Mouse (Mus musculus): ENCODE measurements around the gene Lgals2.
A peak's percentile ranks its signal among the peaks of the same experiment; 100 is the strongest.
"Not testable (repeated sequence)": the region's sequence is repeated elsewhere in the genome, so short reads cannot be mapped to it uniquely, and the experiment has no call there.

Lgals2 gene

DNA sequence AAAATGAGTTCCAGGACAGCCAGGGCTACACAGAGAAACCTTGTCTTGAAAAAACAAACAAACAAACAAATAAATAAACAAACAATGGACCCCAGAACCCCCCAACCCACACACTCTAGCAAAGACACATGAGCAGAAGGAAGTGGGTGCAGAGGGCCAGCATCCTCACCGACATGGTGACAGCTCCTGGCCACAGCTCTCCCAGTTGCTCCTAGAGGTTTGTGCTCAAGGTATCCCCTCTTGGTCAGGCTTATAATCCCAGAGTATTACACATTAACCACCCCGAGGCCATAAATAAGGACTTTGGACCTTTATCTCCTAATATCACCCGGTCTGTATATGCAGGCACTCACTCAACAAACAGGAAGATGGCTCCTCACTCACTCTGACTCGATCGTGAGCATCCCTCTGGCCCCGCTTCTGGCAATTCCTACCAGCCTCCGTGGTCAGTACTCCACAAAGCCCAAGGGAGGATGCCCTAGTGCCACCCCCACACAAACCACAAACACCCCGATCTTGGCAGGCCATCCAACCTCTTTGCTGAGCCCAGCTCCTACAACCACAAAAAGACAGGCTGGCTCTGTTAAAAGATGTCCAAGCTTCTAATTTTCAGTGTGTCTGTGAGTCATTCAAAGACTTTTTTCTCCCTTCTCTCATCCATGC lies at the start of gene Lgals2:
Gene Lgals2 (minus strand): TSS at position 227 of the 663 bp plus-strand sequence.
- DNase-seq (ENCODE audit: extremely low read depth, low read depth, low spot score): no peak

DNA sequence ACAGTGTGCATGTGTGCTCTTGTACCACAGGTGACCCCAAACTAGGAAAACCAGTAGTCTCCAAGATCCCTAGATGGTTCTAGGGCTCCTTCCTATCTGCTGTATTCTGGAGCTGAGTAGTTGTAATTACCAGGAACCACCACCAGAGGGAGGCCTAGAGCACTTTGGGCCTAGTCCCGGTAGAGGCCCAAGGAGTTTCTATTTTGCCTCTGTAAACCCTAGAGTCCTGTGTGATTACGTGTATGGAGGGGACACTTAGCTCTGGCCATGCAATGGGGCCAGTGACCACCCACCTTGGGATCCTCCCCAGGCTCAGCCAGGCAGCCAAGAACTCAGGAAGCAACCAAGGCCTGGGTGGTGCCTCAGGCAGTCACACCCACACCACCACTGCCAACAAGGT lies 47.9 kb upstream of the Lgals2 start:
- no peak for DNase-seq (ENCODE audit: extremely low read depth, low read depth, low spot score)

DNA sequence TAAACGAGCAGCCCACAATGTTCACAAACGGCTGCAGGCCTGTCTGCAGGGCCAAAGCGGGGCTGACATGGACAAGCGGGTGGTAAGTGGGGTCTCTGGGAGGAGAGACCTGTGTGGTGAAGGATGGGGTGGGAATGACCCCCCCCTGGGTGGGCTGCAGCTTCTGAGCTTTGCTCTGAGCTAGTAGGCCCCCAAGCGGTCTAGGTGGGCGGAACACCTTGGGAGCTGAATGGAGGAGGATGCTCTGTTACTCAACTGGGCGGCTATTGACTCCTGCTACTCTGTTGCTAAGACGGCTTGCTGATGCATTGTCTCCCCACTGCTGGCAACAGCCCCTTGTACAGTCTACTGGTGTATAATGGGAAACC lies 46.1 kb upstream of the Lgals2 start:
- no peak for DNase-seq (ENCODE audit: extremely low read depth, low read depth, low spot score)

DNA sequence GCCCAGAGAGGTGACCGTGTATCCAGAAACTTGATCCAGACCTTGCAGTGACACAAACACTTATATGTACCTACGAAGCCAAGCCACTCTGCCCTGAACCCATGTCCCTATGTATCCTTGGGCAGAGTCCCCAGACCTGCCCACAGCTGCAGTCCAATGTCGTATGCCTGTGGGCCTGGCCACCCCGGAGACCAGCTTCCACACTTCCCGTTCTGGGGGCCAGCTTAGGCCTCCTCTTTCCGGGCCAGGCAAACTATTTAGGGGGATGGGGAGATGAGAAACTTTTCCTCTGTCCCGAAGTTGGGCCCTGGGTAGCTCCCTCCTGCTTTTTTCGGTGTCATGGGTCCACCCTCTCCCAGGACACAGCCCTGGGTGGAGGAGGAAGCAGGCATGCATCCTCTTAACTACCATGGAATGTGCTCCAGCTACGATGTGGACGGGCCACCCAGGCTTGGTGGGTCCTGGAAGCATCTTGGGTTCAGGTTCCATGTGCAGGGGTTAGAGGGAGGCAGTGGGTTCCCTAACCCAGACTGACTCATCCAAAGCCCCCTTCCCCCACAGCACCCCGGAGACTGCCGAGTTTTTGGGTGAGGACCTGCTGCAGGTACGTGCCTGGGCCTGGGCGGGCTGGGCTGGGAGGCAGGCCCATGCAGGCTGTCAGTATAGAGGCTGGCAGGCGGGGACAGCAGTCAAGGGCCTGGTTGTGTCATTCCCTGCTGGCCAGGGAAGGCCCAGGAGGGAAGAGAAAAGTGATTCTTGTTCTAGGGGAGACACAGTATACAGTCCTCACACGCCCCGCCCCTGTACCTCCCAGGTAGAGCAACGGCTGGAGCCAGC lies 45.5 kb upstream of the Lgals2 start:
- DNase-seq (ENCODE audit: extremely low read depth, low read depth, low spot score): no peak

DNA sequence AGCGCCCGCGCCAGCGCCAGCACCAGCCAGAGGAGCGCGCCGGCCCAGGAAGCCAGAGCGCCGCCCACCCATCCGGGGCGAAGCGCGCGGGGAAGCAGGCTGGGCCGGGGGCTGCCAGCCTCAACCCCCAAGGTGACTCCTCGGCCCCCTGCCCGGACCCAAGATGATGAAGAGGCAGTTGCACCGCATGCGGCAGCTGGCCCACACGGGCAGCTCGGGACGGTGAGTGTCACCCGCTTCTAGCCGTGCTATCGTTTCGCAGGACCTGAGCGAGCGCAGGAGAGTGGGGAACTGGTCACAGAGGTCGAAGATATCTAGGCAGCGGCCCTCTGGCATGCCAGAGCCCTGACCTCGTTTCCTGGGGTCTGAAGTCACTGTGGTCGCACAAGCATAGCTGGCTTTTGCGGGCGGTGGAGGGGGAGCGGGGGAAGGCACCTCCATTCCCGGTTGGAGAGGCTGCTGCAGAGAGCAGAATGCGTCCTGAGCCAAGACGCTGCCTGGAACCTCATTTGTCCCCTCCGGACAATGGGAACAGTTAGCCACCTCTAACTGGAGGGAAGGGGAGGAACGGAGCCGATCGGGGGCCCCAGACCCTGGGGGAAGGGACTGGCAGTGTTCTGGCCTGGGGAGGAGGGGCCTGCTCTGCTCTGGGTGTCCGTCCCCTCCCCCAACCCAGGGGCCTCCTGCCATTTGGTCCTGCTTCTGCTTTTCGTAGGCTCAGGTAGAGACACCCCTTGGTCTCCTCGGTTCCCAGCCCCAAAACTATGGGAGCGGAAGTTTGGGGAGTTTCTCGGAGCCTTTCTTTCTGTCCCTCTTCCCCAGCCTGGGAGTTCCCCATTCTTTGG lies 44.6 kb upstream of the Lgals2 start, which contains the start of gene Sh3bp1:
Gene Sh3bp1 (plus strand): TSS at position 29 of the 845 bp plus-strand sequence.
- no peak for DNase-seq (ENCODE audit: extremely low read depth, low read depth, low spot score)

DNA sequence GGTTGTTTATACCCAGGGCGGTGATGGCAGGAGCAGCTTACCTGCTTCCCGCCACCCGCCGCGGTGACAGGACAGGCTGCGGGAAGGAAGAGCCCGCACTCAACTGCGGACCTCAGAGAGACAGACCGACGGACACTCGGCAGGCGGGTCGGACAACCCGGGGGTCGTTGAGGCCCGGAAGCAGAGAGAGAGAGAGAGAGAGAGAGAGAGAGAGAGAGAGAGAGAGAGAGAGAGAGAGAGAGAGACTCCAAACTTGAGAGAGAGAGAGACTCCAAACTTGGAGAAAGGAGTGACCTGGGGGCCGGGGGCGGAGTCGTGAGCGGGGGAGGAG lies 44.0 kb upstream of the Lgals2 start, which contains the start of gene Gm49510:
Gene Gm49510 (plus strand): TSS at position 259 of the 331 bp plus-strand sequence.
- DNase-seq (ENCODE audit: extremely low read depth, low read depth, low spot score): no peak

DNA sequence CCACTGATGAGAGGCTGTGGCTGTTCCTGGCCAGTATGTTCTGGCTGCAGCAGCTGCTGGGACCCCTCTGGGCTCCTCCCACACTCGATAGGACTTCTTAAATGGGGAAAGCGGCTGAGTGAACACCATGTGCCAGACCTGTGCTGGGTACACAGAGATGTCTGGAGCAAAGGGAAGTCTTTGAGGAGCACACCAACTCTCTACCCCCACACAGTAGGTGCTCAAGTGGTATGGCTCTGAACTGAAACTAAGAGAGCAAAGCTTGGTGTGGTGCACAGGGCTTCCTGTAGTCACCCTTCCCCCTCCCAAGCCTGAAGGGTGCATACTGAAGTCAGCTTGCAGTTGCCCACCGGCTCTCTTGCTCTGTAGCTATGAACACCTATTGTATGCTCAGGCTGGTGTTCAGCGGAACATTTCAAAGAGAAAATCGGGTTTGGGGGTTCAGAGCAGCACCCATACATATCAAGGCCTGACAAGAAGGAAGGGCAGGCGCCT lies 43.2 kb upstream of the Lgals2 start:
- DNase-seq (ENCODE audit: extremely low read depth, low read depth, low spot score): no peak

DNA sequence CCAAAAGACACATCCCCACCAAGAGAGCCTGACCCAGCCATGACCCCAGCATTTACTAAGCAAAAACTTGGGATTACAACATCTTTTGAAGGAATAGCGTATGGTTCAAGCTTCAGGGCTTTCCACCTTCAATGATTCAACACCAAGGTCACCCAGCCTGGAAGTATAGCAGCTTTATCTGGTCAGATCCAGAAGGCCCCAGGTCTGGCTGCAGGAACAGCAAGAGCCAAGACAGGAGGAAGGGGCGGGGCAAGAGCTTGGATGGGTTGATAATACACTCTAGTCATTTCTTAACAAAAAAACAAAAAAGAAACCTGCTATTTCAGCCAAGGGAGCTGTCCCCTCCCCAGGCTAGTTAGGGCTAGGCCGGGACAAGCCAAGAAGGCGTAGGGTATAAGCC lies 42.2 kb upstream of the Lgals2 start:
- no peak for DNase-seq (ENCODE audit: extremely low read depth, low read depth, low spot score)

DNA sequence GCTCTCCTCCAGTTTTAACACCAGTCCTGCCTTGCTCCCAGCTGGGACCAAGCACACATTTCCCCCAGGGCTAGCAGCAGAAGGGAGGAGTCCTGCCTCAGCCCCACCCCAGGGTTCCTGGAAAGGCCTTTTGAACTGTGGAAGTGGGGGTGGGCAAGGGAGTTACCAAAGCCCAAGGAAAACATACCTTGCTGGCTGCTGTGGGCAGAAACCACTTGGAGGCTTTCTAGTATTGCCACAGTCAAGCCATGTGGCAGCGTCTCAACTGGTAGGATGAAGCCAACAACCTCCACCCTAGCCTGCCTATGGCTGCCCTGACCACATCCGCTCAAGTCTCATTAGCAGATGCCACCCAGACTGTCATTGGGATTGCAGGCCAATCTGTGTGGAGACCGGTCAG lies 40.8 kb upstream of the Lgals2 start:
- DNase-seq (ENCODE audit: extremely low read depth, low read depth, low spot score): peak; percentile 90

DNA sequence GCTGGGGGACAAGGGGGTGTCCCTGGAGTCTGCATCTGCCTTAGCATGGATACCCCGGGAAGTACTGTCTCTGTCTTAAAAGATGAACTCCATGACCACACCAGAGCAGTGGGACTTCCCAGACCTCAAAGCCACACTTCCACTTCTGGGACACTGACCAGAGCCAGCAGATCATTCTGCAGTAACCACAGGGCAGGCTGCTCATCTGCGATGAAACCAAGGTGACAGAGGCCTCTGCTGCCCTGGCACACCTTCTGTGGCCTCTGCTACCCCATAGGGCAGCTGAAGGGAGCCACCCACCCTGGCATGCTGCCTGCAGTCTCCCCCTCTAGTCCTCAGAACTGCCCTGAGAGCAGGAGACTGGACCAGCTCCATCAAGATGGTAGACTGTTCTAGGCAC lies 40.4 kb upstream of the Lgals2 start:
- no peak for DNase-seq (ENCODE audit: extremely low read depth, low read depth, low spot score)

DNA sequence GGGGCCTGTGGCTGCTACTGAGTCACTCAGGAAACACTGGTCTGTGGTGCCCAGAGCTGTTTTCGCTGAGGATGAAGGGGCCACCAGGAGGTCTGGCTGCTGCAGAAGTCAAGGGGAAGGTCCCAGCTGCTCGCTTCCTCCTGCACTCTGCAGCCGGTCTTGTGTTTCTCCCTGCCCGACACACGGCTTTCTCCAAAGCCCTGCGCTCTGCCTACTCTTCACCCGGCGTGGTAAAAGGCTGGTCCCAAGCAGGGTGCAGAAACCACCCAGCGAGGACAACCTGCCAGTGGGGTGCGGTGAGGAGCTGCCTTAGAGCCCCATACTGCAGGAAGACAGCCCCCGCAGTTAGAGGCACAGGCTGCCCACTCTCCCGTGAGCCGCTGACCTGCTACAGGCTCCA lies 39.4 kb upstream of the Lgals2 start:
- DNase-seq (ENCODE audit: extremely low read depth, low read depth, low spot score): no peak

DNA sequence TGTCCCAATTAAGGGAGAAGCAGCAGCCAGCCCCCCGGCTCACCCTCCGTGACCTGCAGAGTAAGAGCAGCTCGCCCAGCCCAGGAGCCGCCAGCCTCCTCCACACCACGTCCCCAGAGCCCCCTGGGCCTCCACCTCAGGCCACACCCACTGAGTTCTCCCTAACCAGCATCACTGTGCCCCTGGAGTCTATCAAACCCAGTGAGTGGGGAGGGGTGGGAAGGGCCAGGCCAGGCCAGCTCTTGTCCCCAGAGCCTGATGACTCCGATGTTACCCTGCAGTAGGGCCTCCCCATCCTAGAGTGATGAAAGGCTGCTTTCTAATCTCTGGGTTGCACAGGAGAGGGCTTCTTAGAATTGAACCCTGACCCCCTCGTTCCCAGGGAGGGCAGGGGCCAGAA lies 37.1 kb upstream of the Lgals2 start:
- DNase-seq (ENCODE audit: extremely low read depth, low read depth, low spot score): no peak

DNA sequence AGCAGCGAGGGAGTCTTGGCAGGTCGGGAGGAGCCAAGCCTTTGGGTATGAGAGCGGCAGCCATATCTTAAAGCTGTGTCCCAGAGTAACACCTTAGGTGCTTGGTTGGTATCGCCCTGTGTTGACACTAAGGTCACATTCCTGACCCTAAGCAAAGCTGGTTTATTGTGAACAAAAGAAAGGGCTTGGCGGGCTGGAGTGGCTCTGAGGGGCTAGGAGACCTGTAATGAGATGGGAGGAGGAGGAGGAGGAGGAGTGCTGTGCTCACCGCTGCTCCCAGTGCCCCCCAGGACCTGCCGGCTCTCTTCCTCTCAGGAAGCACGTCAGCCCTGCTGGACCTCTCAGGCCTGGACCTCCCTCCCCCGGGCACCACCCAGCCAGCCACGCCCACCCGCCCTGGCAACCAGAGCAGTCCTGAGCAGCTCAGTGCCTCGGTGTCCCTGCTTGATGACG lies 34.1 kb upstream of the Lgals2 start:
- DNase-seq (ENCODE audit: extremely low read depth, low read depth, low spot score): no peak

DNA sequence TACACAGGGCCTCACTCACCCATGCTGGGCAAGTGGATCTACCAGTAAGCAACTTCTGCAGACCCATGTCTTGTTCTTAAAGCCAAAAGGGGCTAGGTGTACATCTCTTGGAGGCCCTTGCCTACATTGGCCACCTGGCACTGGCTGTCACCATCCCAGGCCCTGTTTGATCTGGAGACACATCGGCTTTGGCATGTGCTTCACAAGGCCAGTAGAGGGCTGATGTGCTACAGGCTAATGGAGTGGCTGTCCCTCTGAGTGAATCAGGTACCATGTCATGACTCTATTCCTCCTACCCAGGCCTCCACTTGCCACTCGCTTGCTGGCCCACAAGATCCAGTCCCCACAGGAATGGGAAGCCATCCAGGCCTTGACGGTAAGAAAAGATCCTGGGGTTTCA lies 26.5 kb upstream of the Lgals2 start:
- DNase-seq (ENCODE audit: extremely low read depth, low read depth, low spot score): no peak

DNA sequence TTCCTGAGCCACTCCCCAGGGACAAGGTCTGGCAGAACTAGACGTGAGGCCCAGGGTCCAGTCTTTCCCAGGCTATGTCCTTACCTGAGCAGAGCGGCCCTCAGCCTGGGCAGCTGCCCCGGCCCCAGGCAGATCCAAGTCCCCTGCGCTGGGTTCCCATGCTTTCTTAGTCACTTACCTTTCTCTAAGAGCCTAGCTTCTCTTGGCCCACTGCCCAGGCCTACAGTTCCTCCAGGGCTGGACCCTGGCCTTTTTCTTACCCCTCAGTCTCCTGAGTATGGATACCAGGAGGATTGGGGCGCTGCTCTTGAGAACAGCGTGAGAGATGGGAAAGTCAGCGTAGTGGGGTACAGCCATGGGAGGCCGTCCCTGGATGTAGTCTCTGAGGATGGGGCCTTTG lies 25.1 kb upstream of the Lgals2 start:
- DNase-seq (ENCODE audit: extremely low read depth, low read depth, low spot score): no peak

DNA sequence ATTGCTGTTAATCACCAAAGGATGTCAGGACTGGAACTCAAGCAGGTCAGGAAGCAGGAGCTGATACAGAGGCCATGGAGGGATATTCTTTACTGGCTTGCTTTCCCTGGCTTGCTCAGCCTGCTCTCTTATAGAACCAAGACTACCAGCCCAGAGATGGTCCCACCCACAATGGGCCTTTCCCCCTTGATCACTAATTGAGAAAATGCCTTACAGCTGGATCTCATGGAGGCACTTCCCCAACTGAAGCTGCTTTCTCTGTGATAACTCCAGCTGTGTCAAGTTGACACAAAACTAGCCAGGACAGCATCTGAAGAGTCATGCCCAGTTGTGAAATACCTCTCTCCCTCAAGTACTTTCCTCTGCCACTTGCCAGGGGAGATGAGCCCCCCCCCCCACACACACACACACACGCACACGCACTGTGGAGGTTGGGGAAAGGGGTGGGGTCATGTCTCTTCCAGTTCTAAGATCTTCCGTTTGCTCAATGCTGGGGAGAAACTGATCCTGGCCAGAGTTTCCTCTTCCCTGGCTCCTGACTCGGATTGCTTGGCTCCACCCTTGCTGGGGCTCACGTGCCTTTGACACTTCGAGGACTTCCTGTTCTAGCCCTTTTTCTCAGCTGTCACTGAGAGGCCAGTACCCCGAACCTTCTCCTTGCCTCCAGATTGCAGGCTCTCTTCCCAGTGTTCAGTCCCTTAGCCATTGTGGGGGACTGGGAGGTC lies 23.6 kb upstream of the Lgals2 start:
- not testable (repeated sequence) for DNase-seq (ENCODE audit: extremely low read depth, low read depth, low spot score)

DNA sequence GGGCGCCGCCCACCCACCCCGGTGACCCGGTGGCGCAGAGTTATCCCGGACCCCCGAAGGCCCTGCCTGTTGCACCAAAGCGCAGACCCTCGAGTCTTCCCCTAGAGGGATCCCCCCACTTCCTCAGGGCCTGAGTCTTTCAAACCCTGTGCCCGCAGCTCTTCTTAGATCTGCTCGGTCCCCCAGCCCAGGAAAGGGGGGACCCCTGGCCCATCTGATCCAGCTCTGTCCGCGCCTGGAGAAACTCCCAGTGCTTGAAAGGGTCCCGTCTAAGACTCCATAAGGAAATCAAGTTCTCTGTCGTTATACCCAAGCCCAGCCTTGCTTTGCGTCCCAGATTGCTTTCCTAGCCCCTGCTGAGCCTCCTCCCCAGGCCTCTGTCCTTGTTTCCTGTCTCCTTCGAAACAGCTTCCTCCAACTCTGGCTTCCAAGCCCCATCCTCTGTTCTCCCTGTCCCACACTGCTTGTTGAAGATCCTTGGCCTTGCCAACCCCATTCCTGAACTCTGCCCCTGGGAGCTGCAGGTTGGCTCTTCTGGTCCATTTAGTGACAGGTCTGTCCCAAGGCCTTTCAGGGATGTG lies 22.6 kb upstream of the Lgals2 start:
- no peak for DNase-seq (ENCODE audit: extremely low read depth, low read depth, low spot score)

DNA sequence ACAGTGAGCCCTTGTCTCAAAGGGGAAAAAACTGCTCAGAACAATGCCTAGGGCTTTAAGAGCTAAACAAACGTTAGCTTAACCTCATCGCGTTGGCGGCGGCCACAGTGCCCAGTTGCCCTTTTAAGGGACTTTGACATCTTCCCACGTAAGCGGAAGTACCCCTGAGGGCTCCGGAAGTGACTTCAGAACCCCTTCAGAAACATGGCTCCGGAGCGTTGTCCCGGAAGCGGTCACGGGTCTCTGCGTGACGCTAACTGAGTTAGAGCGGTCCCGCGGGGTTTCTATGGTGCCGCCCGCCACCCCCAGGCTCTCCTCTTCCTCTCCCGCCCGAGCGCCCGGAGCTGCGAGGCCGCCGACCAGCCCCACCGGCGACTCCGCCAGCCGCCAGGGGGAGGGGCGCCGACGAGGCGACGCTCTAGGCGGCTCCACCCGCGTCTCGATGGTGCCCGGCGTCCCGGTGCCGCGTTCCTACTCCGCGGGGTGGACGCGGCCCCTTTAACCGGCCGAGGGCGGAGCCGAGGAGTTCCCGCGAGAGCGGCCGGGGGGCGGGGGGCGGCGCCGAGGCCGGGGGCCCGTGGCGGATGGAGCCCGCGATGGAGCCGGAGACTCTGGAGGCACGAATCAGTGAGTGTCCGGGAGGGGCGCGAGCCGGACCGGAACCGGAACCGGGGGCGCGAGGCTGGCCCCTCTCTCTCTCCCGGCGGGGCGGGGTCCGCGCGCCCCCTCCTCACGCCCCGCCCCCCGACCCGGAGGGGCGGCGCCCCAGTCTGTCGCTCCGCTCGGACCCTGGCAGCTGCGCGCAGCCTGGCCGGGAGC lies 21.9 kb upstream of the Lgals2 start, which contains the start of gene Gga1:
Gene Gga1 (plus strand): TSS at position 200 of the 819 bp plus-strand sequence.
- peak; percentile 95 for DNase-seq (ENCODE audit: extremely low read depth, low read depth, low spot score)

DNA sequence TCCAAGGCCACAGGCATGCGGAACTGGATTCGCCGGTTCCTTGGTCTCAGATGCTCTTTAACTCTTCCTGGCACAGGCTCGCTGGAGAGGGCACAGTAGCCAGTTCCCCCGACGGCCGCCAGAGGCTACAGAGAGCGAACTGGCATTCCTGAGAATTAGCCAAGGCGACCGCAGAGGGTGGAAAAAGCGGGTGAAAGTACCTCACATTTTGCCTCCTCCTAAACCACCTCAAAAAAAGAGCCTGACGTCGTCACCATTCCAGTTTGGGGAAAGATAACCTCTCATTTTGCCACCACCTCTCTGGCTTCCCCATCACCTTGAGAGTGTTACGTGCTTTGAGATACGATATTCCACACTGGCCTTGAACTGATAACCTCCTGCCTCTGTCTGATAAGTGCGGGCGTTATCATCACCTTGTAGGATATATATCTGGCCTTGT lies 20.9 kb upstream of the Lgals2 start:
- DNase-seq (ENCODE audit: extremely low read depth, low read depth, low spot score): peak; percentile 96
